Mouse (Mus musculus): ENCODE data around the gene Wdr24.
"Not testable (repeated sequence)": the region's sequence is repeated elsewhere in the genome, so short reads cannot be mapped to it uniquely, and the experiment has no call there.

Gene Wdr24

DNA sequence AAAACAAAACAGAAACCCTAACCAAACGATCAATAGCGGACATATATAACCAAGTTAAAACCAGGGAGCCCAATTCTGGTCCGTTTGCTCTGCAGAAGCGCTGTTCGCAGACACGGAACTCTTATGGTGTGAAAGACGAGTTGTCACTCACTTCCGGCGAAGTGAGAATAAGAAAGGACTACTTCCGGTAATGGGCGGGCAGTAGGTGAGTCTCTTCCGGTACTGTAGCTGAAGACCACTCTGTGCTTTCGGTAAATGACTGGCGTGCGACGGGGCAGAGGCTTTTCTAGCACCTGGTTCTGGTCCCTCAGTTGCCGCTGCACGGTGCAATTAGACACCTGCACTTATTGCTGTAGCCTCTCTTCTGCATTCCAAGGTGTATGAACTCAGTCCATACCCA is at the start of gene Wdr24:
TSS of gene Wdr24 (plus strand) at position 176 of the 400 bp plus-strand sequence.
- DNase-seq: peak; percentile 78 to 85

DNA sequence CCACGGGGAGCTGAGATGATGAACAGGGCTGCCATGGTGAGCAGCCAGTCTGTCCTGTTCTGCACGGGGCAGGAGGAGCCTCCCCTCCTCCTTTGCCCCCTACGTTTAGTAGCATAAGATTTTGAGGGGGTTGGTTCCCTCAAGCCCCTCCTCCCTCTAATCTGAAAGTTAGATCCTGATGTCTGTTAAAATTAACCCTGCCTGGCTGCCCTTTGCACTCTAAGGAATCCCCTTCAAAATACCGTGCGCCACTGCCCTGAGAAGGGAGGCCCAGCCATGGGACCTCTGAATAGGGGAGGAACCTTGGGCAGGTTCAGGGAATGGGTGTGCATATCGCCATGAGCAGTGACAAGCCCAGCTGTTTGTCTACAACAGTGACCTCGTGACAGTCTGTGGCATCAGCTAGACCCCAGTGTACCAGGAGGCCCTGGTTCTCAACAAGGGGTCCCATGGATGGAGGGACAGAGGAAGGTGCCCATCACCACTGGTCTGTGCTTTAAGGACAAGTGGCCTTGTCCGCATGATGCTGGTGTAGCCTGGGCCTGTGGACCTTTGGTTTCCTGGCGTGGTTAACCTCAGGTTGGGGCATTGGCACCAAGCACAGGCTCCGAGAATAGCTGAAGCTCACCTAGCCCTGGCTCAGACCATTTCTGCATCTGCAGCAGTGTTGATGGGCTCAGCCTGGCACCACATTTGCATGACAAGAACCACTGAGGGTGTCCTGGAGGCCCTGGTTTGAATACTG is 47.9 kb upstream of the Wdr24 start:
- DNase-seq: peak in 1 of 2 experiments; percentile 17

DNA sequence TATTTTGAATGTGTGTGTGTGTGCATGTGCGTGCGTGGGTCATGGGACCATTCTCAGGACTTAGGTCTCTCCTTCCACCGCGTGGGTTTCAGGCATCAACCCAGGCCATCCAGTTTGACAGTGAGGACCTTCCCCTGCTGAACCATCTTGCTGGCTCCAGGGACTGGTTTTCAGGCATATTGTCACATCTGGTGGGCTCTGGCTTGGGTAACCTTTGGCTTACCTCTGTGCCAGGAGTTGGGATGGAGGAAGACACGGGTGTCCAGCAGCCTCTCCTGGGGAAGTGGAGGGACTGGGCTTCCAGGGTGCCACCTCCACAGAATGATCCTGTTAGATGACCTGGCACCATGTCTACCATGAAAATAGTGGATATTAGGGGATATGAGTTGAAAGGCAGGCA is 45.5 kb upstream of the Wdr24 start:
- no peak for DNase-seq

DNA sequence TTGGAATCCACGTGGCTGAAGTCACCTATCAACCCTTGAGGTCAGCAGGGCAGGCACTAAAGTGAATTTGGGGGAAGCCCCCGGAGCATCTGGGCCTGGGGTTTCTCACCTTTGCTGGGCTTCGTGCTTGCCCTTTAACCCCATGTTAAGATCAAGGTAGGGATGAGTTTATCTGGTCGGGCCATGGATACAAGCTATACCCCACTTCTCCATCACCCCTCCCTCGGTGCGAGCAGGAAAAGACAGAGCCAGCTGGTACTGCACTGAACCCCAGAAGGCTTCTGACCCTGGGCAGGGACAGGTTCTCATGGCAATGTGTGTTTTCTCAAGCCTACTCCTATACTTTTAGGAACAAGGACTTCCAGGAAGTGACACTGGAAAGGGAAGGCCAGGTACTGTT is 42.1 kb upstream of the Wdr24 start:
- DNase-seq: no peak

DNA sequence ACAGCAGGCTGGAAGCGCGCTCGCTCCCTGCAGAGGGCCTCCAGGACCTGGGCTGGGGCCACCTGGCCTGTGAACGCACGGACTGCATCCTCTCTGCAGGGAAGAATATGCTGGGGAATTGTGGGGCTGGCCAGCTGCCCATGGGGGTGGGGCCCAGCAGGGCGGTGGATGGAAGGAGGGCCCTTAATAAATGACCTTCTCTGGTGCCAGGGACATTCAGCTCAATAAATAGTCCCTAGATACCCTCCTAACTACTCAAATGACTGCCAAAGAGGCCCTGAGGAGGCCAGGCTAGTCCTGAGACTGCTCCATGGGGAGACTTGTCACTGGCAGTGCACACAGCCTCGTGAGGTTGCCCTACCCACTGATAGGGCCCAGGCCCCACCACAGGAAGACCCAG is 40.3 kb upstream of the Wdr24 start:
- DNase-seq: no peak

DNA sequence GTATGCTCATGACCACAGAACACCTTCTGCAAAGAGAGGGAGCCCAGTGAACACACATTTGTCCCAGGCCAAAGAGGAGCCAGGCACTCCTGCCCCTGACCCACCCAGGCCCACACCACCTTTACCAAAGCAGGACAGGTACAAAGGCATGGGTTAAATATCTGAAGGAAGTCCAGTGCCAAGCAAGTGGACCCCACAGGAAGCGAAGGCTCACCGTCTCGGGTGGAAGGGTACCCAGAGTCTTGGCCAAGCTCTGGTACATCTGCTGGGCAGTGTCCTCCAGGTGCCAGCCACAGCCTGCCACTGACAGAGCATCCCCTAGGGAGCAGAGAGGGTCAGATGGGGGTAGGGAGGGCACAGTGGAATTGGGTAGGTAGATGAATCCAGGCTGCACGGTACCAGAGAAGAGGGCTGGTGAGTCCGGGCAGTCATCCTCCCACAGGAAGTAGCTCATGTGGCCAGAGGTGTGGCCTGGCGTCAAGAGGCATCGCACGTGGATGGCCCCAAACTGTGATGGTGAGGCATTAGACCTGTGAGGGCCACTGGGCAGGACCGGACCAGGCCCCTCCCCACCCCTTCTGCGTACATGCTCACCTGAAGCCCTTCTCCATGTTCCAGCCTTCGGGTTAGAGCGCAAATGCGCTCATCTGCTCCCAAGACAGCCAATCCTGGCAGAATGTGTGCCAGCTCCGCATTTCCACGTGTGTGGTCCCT is 39.4 kb upstream of the Wdr24 start:
- peak in 1 of 2 experiments; percentile 21 for DNase-seq

DNA sequence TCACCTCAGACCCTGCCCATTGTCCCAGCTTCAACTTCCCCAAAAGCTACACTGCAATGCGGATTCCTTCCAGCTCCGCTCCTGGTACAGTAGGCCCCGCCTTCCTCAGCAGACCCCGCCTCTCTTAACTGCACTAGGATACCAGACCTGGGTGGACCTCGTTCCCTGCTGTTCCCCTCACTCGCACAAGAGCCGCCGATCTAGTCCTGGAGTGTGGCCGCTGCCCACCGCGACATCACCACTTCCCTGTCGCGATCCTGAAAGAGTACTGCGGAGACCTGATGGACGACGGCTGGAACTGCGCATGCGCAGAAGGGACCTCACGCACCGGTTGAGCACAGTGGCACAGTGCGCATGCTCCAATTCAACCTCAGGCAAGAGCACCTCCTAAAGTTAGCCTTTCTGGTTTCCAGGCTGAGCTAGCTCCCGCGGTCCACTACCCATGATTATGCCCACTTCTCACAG is 38.1 kb upstream of the Wdr24 start, which contains the start of gene Haghl:
TSS of gene Haghl (minus strand) at position 393 of the 465 bp plus-strand sequence.
- DNase-seq: peak; percentile 95

DNA sequence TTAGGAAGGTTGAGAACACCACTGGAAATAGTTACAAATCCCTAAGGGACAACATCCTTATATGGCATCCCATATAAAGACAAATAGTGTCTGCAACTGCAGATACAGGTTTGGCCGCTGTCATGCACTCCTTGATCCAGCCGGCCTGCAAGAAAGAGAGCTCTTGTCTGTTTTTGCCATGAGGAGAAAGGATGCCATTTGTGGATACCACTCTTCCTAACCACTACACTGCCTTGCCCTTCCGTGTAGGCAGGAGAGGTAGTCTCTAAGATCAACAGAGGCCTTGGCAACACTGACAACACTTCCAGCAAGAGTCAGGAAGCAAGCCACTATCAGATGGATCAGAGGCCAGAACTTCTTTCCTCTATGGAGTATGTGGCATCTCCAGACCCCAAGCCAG is 37.1 kb upstream of the Wdr24 start, which contains the start of gene Ccdc78:
TSS of gene Ccdc78 (plus strand) at position 301 of the 400 bp plus-strand sequence.
- no peak for DNase-seq

DNA sequence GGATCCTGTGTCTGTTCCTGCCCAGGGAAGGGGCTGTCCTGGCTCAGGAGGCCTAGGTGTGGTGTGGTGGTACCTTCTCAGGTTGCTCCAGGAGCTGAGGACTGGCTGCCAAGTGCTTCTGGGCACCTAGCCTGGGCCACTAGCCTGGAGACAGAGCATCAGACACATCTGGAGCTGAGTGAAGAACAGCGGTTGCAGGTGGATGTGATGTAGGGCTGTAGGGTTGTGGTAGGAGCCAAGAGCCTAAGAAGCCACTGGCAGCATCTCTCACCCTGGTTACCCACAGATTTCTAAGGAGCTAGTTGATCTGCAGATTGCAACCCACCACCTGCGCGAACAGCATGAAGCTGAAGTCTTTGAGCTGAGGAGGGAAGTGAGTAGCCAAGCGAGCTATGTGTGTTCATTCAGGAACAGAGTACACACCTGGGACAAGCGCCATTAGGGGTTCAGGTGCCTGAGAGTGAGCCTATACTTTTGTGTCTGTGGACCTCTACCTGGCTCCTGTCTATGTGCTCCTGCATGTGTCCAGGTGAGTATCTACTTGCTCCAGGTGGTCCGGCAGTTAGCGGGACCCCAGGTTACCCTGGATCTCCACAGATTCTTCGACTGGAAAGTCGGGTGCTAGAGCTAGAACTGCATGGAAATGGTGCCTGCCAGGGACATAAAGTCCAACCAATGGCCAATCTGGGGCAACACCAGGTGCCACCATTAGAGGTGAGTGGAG is 36.5 kb upstream of the Wdr24 start:
- DNase-seq: peak in 1 of 2 experiments; percentile 18

DNA sequence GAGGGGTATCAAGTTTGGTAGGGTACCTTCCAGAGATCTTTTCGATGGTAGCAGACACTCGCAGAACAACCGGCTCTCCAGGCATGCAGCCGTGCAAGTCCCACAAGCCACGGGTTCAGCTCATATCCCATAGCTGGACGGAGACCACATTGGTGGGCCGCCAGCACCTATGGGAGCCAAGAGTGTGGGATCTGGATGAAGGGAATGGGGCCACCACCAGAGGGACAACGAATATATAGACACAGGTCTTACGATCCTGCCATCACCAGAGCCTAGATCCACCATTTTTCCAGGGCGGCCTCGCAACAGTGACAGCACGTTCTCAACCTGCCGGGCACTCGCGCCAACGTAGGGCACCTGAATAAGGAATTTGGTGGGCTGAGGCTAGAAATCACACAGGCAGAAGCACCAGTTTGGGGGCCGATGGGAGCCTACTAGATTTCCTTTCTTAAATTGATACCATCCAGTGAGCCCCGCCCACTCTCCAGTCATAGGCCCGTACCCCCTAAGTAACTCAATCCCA is 32.0 kb upstream of the Wdr24 start:
- peak in 1 of 2 experiments; percentile 31 for DNase-seq

DNA sequence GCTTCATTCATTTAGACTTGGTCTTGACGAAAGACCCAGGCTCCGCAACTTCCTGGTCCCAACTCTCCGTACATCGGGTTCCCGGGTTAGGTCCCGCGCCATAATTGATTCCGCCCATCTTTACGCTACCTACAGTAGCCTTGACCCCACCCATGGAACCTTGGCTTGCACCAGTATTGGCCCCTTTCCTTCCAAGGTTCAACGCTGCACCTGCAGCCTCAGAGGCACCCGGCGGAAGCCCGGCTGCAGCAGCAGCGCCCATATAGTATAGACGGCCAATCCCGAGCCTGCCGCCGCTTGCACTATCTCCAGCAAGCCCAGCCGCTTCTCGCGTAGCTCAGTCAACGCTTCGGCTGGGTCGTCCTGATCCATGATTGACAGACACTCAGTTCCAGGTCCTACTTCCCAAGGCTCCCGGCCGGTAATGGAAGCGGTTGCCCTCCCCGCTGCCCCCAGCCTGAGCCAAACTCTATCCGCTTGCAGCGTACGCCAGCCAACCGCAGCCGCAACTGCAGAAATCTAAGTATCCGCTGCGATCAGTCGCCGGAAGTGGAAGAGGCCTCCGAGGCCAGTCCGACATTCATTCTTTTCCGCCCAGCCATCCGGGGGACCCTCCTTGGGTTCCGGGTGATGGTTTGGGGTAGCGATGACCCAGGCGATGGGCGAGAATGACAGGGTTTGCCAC is 31.4 kb upstream of the Wdr24 start:
- DNase-seq: peak; percentile 92 to 93

DNA sequence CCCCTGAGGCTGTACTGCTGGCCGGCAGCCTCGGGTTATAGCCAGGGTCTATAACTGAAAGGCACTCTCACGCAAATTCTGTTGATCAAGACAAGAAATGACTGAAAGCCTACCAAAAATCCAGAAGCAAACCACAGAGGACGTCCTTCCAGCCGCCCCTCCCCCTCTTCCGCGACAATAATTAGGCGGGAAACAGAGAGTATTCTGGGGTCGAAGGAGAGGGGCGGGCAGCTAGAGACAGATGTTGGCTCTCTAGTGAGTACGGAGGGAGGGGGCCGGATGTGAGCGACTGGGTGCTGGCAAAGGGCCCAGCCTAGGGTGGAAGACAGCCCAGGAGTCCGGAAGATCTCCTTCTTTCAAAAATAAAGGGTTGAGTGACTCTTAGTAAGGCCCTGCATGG is 30.8 kb upstream of the Wdr24 start, which contains the start of gene Fam173a:
TSS of gene Fam173a (minus strand) at position 287 of the 400 bp plus-strand sequence.
- DNase-seq: peak; percentile 89 to 92

DNA sequence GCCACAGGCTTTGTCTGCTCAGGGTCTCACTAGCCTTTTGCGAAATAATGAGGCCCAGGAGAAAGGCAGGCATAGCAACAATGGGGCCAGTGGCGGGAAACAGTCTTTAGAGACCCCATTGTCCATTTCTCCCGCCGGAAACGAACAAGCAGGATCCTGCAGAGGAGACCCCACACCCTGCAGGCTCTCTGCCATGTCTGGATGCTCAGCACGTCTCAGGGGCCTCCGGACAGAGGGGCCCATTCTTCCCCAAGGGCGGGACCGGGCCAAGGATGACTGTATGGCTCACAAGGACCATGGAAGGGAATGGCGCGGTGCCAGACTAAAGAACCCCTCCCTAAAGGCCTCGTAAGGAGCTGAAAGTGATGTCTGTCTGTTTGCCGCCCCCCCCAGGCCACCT is 29.2 kb upstream of the Wdr24 start:
- peak in 1 of 2 experiments; percentile 15 for DNase-seq

DNA sequence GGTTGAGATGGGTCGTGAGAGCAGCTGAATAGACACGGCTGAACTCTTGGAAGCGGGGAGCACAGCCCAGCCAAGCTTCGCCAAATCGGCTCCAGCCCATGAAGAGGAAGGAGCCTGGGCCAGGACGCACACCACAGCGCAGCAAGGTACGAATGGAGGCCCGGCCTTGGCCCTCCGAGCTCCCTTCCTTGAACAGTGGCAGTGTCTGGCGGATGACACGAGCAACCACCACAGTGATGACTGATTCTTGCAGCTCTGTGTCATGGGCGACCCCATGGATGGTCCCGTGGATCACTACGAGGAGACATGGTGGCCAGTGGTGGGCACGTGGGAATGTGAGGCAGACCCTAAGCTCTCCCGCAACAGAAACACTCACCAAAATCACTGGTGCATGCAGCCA is 28.4 kb upstream of the Wdr24 start:
- no peak for DNase-seq

DNA sequence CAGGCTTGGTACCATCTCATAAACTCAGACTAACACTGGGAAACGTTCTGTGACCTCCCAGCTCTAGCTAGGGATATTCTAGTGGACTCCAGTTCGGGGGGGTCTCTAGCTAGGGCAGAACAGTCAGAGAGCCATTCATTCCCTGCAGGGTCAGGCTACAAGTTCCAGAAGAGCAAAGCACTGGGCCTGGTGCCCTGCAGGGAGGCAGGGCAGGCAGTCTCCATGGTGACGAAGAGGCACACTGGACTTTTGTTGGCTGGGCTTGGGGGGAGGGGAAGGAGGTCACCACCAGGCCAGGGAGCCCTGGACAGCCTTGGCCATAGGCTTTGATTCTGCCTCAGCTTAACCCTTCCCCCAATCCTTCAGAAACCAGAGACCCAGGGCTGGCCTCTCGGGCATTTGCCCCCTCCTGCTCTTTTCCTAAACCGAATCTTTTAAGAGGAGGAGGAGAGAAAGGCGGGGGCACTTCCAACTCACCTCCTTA is 27.8 kb upstream of the Wdr24 start, which contains the start of gene AC134908.4:
TSS of gene AC134908.4 (minus strand) at position 51 of the 484 bp plus-strand sequence.
- no peak for DNase-seq

DNA sequence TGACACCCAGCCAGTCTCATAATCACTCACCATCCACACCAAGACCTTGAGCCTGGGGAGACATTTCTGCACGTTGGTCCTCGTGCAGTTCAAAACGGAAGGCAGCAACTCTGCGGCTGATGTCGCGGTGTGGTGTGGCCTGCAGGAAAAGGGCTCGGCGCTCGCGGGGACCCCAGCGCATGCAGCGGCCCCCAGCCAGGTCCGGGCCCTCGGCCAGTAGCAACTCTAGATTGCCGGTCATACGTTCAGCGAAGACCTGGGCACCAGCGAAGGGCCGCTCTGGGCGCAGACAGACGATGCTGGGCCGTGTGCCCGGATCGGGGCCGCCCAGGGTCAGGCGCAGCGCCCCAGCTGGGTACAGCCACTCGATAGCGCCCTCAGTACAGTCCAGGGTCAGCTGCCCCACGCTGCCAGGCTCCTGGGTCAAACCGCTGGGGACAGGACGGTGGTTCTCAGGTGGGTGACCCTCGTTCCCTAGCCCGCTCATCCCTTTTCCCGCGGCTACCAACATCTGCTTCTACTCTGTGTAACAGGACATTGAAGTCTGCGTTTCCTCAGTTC is 27.1 kb upstream of the Wdr24 start:
- DNase-seq: peak in 1 of 2 experiments; percentile 48

DNA sequence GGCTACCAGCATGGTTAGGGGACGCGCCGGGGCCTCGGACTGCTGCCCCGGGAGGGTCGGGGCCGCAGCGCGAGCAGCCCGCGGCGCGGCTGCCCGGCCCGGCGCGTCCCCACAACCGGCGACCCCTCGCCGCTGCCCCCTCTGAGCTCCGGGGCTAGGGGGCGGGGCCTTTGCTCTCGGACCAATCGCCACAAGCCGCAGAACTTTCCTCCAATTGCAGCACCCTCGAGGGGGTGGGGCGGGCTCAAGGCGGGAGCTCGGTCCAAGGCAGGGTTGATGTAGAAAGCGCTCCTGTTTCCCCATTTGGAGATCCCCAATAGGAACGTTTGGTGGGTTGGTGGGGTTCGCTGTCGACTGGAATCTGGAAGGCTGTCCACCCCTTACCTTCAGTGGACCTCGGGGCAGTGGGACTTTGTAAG is 26.5 kb upstream of the Wdr24 start, which contains the start of gene Metrn:
TSS of gene Metrn (minus strand) at position 186 of the 419 bp plus-strand sequence.
- DNase-seq: peak; percentile 90 to 91

DNA sequence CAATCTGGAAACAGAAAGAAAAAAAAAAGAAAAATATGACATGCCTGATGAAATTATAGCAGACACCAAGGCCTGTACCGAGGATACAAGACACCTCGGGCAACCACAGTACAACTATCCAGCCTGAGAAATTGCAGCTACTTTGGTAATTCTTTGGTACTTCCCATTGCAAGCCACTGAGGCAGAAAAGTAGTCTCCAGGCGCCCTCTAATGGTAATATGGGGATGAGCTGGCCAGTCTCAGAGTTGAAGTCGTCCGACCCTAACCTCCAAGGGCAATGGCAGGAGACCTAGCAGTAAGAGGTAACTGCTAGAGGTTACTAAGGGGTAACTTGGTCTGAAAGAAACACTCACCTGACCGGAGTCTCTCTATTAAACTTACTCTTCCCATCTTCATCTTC is 22.4 kb upstream of the Wdr24 start:
- peak; percentile 58 to 79 for DNase-seq

DNA sequence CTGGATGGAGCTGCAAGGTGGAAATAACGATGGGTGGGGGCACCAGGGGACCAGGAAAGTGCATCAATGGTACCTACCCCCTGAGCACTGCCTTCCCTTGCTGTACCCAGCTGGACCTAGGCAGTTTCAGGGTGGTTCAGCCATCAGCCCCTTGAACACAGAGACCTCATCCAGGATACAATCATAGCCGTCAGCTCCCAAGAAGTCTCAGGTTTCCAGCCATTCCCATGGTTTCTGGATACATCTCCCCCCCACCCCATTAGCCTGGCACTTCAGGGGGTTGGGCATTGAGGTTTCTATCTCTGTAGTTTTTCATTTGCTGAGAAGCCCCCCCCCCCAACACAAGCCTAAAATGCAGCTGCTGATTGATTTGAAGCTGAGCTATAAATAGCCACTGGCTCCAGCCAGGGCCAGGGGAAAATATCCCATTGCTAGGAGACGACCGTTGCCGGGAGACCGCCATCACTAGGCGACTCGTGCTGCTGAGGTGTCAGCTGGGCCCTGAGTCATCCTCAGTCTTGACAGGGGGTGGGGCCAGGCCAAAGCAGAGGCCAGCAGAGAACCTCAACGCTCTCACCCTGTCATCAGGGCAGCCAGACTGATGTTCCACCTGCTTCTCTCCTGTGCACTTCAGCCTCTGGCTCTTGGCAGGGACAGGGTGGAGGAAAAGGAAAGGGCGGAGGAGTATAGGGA is 20.5 kb upstream of the Wdr24 start:
- DNase-seq: peak in 1 of 2 experiments; percentile 36

DNA sequence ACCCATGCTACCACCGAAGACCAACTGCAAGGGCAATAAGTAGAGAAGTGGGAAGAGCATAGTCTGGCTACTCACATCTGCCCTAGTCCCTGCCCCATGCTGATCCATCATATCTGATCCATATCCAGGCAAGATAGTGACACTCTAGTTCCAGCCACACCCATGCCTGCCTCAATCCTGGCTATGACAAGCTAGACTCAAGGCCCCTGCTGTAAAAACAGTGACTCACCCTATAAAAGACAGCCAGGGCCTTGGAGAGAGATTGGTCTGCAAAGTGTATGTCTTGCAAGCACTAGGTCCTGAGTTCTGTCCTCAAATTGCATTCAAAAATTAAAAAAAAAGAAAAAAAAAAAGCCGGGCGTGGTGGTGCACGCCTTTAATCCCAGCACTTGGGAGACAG is 16.9 kb upstream of the Wdr24 start:
- no peak for DNase-seq

DNA sequence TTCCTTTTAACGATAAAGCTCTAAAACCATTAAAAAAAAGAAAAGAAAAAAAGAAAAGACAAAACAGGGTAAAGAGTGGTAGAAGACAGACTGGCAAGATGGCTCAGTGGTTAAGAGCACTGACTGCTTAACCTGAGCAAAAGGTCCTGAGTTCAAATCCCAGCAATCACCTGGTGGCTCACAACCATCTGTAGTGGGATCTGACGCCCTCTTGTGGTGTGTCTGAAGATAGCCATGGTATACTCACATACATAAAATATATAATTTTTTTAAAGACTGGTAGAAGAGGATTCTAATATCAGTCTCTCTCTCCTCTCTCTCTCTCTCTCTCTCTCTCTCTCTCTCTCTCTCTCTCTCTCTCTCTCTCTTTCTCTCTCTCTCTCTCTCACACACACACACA is 16.0 kb upstream of the Wdr24 start:
- not testable (repeated sequence) for DNase-seq
